In the genomic region with DNA sequence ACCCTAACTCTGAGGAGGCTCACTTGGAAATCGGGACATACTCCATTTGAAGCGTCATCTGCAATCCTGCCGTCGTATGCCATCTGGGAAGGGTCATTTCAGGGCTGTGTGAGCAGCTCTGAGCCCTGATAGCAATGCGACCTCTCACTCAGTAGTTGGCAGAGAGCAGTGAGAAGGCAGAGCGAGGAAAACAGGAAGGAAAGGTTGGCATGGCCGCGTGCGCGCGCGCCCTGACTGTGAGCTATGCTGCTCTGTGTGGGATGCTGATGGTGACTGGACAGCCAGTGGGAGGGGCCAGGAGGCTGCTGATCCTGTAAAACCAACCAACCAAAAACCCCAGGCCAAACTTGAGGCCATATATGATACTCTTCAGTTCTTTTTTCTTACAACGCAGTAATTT, we compare ENCODE assay signal across 10 mouse cellular contexts. TPM values are rescaled to one million over a fixed set of nuclear protein-coding genes. Genes with fewer than 3 reads are reported as not detected.
A peak's percentile ranks its signal among the peaks of the same experiment; 100 is the strongest.
DNase-seq lines count a peak whose midpoint lies in the region; ATAC-seq lines count a peak whose summit lies in the region.
"Had no signal": no experiment of that assay in that cellular context is flagged by ENCODE, and none has a peak within 500 bp of the region (broad histone marks: within the 10 kb centered on the region; RNA-seq: fewer than 3 reads in every experiment).

No protein-coding gene starts in this region.

- H3K36me3 ChIP-seq in heart, embryonic 11.5 days (ENCODE audit: control insufficient read depth, insufficient read depth, low read length) = no peaks in the 10 kb centered on the region
- H3K36me3 ChIP-seq in neural tube, embryonic 15.5 days = no peaks in the 10 kb centered on the region

- peaks cover 16% of the 10 kb centered on the region for H3K4me1 ChIP-seq in heart, embryonic 11.5 days (ENCODE audit: control insufficient read depth, insufficient read depth, low read length)
- peaks cover 42% of the 10 kb centered on the region for H3K4me1 ChIP-seq in neural tube, embryonic 15.5 days

- no peak overlapping the region for H3K4me3 ChIP-seq in heart, embryonic 11.5 days (ENCODE audit: low read depth, low read length)
- H3K4me3 ChIP-seq in neural tube, embryonic 15.5 days (replicated peaks) = no peak overlapping the region

- H3K9me3 ChIP-seq in heart, embryonic 11.5 days (replicated peaks; ENCODE audit: control insufficient read depth, low read length) = no peaks in the 10 kb centered on the region
- no peaks in the 10 kb centered on the region for H3K9me3 ChIP-seq in neural tube, embryonic 15.5 days (replicated peaks)

- no peak overlapping the region for H3K27ac ChIP-seq in heart, embryonic 11.5 days (ENCODE audit: low read depth, low read length)
- H3K27ac ChIP-seq in neural tube, embryonic 15.5 days (replicated peaks) = no peak overlapping the region

- no peaks in the 10 kb centered on the region for H3K27me3 ChIP-seq in heart, embryonic 11.5 days (ENCODE audit: control insufficient read depth, insufficient read depth, low read length)
- H3K27me3 ChIP-seq in neural tube, embryonic 15.5 days (replicated peaks) = no peaks in the 10 kb centered on the region

- 83% methylated on average over 13 of the region's 13 CpGs for WGBS in heart, embryonic 11.5 days (ENCODE audit: insufficient replicate concordance)
- 70% methylated on average over 13 of the region's 13 CpGs for WGBS in neural tube, embryonic 15.5 days

- no peak overlapping the region for H3K4me2 ChIP-seq in heart, embryonic 11.5 days
- no peak overlapping the region for H3K4me2 ChIP-seq in neural tube, embryonic 15.5 days

- ATAC-seq in heart, embryonic 11.5 days (replicated peaks; ENCODE audit: insufficient number of reproducible peaks, low FRiP score, low TSS enrichment) = no peak
- ATAC-seq in neural tube, embryonic 15.5 days (ENCODE audit: low FRiP score) = peak; percentile 54; the same call in 1 of the 2 replicates

- DNase-seq in heart, adult 11 months = peak; percentile 95
- DNase-seq in ovary, postnatal 36 days (ENCODE audit: low spot score) = peak; percentile 26
- no peak for DNase-seq in ovary, postnatal 10 days (ENCODE audit: low spot score)
- DNase-seq in kidney, postnatal 25 days = peak; percentile 55 to 58
- no peak for DNase-seq in layer of hippocampus, adult 8-10 months (ENCODE audit: low spot score in 2 of 2)
- no peak for DNase-seq in layer of hippocampus, postnatal 14 days (ENCODE audit: low spot score in 2 of 2)
- DNase-seq: gastrocnemius, postnatal 14 days; right cerebral cortex, postnatal 4 days had no signal

- no peak overlapping the region for H3K9ac ChIP-seq in heart, embryonic 11.5 days (ENCODE audit: low read depth, low read length)
- no peak overlapping the region for H3K9ac ChIP-seq in neural tube, embryonic 15.5 days (replicated peaks)

RNA-seq across cellular contexts. Expression of gene Med13l, which starts 46.2 kb away (rescaled TPM):
- 9.4 and 9.7 TPM in 2 replicates for polyA plus RNA-seq in heart, embryonic 11.5 days (2014; fragmentation: Nextera tagmentation; extraction: Ambion mirVana)
- polyA plus RNA-seq in neural tube, embryonic 15.5 days (2015; fragmentation: Nextera tagmentation; extraction: Ambion mirVana) = 11.5 and 12.3 TPM in 2 replicates
- total RNA-seq in layer of hippocampus, adult 8-10 months (2022) = 100 to 1,000 TPM in 3 of 4 experiments, 10 to 100 TPM in 1; 94.9 to 137 (median 109) TPM
- total RNA-seq in layer of hippocampus, postnatal 14 days (2021) = 10 to 100 TPM; 74.8 to 75.7 TPM

Comparison
In these comparisons a context has a peak if more than half of its experiments do, and no peak if none do; other contexts are left out.
1. DNase-seq: peak in heart, adult 11 months (single experiment), ovary, postnatal 36 days (single experiment) and kidney, postnatal 25 days (2 of 2); none in ovary, postnatal 10 days (single experiment), layer of hippocampus, adult 8-10 months (0 of 2) and layer of hippocampus, postnatal 14 days (0 of 2).